Mouse (Mus musculus): ENCODE measurements around the gene Agbl5.

Gene Agbl5

GRCm38 (mm10) chr5:30921256-30922033 is 33.0 kb downstream of the Agbl5 start, which contains the start of gene Khk:
Khk (plus strand) TSS chr5:30921431.
- peak; percentile 97 for DNase-seq

- DNase-seq, result peak; percentile 14
Measured at GRCm38 (mm10) chr5:30922581-30923041, 34.1 kb downstream of the Agbl5 start.

GRCm38 (mm10) chr5:30923119-30923518 is 34.6 kb downstream of the Agbl5 start:
- DNase-seq, result no peak

GRCm38 (mm10) chr5:30924614-30925013 is 36.1 kb downstream of the Agbl5 start:
- DNase-seq, result no peak

- DNase-seq, result peak; percentile 12
Measured at GRCm38 (mm10) chr5:30925217-30925616, 36.7 kb downstream of the Agbl5 start.

GRCm38 (mm10) chr5:30926073-30926472 is 37.6 kb downstream of the Agbl5 start:
- no peak for DNase-seq

GRCm38 (mm10) chr5:30927945-30928529 is 39.5 kb downstream of the Agbl5 start:
- DNase-seq, result peak; percentile 26

GRCm38 (mm10) chr5:30930121-30930520 is 41.6 kb downstream of the Agbl5 start:
- DNase-seq, result peak; percentile 86

- DNase-seq, result no peak
Measured at GRCm38 (mm10) chr5:30930846-30931245, 42.4 kb downstream of the Agbl5 start.

- no peak for DNase-seq
Measured at GRCm38 (mm10) chr5:30931378-30931777, 42.9 kb downstream of the Agbl5 start.

- DNase-seq, result no peak
Measured at GRCm38 (mm10) chr5:30933705-30934104, 45.2 kb downstream of the Agbl5 start.

GRCm38 (mm10) chr5:30934725-30935461 is 46.4 kb downstream of the Agbl5 start:
- no peak for DNase-seq

GRCm38 (mm10) chr5:30943004-30943403 is 54.5 kb downstream of the Agbl5 start:
- DNase-seq, result peak; percentile 26

- no peak for DNase-seq
Measured at GRCm38 (mm10) chr5:30944344-30944743, 55.9 kb downstream of the Agbl5 start.

- DNase-seq, result peak; percentile 56
Measured at GRCm38 (mm10) chr5:30944956-30945781, 56.7 kb downstream of the Agbl5 start, which contains the start of gene Cgref1. Cgref1 (minus strand) TSS chr5:30945591.

GRCm38 (mm10) chr5:30948620-30949019 is 60.1 kb downstream of the Agbl5 start:
- DNase-seq, result no peak

GRCm38 (mm10) chr5:30949654-30950326 is 61.3 kb downstream of the Agbl5 start:
- DNase-seq, result peak; percentile 93

- no peak for DNase-seq
Measured at GRCm38 (mm10) chr5:30950451-30950850, 62.0 kb downstream of the Agbl5 start.

- DNase-seq, result no peak
Measured at GRCm38 (mm10) chr5:30950922-30951321, 62.4 kb downstream of the Agbl5 start.

- no peak for DNase-seq
Measured at GRCm38 (mm10) chr5:30951706-30952105, 63.2 kb downstream of the Agbl5 start.

GRCm38 (mm10) chr5:30952551-30952950 is 64.1 kb downstream of the Agbl5 start:
- no peak for DNase-seq

GRCm38 (mm10) chr5:30954065-30954464 is 65.6 kb downstream of the Agbl5 start:
- no peak for DNase-seq
